Mouse (Mus musculus) kidney, adult 2 months (tissue): Measurements from ENCODE around the gene Imp4. TPM values are rescaled to one million over a fixed set of nuclear protein-coding genes. Genes with fewer than 3 reads are reported as not detected.

Experiments
- DNase-seq: peaks from one replicate; pipeline ENCODE4 v3.0.0; 2021
- H3K27ac ChIP-seq: fragments of 200-500 bp; 2 replicates; pipeline ENCODE4 v1.5.1; 2012; ENCODE audit warnings: low read depth, low read length, control low read depth, inconsistent platforms; ENCODE audit not compliant: insufficient read depth
- H3K27me3 ChIP-seq: fragments of 200-500 bp; replicated peaks from 2 replicates; pipeline ENCODE4 v1.6.1; 2012; ENCODE audit warnings: mild to moderate bottlenecking, moderate library complexity, low read length, inconsistent platforms; ENCODE audit not compliant: control insufficient read depth, insufficient read depth
- H3K36me3 ChIP-seq: fragments of 200-500 bp; 2 replicates; pipeline ENCODE4 v1.6.1; 2012; ENCODE audit warnings: mild to moderate bottlenecking, moderate library complexity, low read length, inconsistent platforms; ENCODE audit not compliant: control insufficient read depth, insufficient read depth
- H3K4me1 ChIP-seq: fragments of 200-500 bp; 2 replicates; pipeline ENCODE4 v1.6.1; 2011; ENCODE audit warnings: low read length; ENCODE audit not compliant: control insufficient read depth, insufficient read depth
- H3K4me3 ChIP-seq: fragments of 200-500 bp; 2 replicates; pipeline ENCODE4 v1.5.1; 2011; ENCODE audit warnings: mild to moderate bottlenecking, low read depth, low read length, control low read depth; ENCODE audit not compliant: insufficient read depth
- CTCF ChIP-seq: fragments of 200-500 bp; conservative IDR thresholded peaks from 2 replicates; pipeline ENCODE4 v1.5.1; 2011; ENCODE audit warnings: low read depth, mild to moderate bottlenecking, control low read depth, low read length, moderate library complexity, mixed read lengths; ENCODE audit not compliant: insufficient read depth, insufficient read length
- POLR2A ChIP-seq: fragments of 200-500 bp; IDR thresholded peaks from one replicate; pipeline ENCODE4 v1.6.1; 2011; ENCODE audit warnings: low read depth, low read length, control low read depth
- WGBS: fragments of 180-500 bp; shearing (Covaris S2); methylation state at CpG from one replicate; pipeline ENCODE4 v1.1.7; 2018; 5-methylcytosine and 5-hydroxymethylcytosine counted together
- polyA plus RNA-seq: library from polyadenylated mRNA; depleted of rRNA; stranded (reverse); fragments of >200 nt; gene quantifications from 2 replicates; pipeline ENCODE4 v1.2.3, GENCODE M21; 2012

Imp4 gene
- polyA plus RNA-seq, 1 experiment: 64.7 TPM

DNA sequence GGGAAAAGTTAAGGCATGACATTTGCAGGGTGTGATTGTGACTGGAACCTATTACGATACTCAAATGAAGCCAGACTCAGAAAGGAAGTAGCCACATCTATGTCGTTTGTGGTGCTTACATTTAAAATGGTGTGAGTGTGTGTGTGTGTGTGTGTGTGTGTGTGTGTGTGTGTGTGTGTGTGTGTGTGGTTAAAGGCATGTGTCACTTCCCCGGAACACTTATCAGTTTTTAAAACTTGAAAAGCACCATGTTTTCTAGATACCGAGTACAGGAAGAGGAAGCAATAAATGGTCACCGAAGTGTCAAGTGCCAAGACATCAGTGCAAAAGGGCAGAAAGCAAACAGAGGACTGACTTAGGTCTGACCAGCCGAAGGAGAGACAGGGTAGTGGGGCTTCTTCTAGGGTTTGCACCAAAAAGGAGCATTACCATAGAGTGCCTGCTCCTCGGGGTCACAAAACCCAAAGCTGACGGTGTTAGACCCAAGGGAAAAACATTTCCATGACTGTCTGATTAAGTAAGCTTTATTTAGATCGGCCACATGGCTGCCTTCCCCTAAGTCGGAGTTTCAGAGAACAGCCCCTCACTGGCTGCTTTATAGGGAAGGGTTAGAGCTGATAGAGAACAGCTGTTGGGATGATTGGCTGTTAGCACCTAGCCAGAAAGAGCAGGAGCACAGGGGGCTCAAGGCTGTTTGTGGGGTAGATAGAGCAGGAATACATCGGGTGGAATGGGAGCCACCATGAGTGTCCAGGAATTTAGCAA lies 39.4 kb downstream of the Imp4 start:
- no peaks in the 10 kb centered on the region for H3K27me3 ChIP-seq
- H3K4me3 ChIP-seq: no peak overlapping the region
- no peak for DNase-seq
- WGBS: 29% methylated on average over 11 of the region's 11 CpGs
- no peak overlapping the region for H3K27ac ChIP-seq
- no peaks in the 10 kb centered on the region for H3K4me1 ChIP-seq
- H3K36me3 ChIP-seq: no peaks in the 10 kb centered on the region
- TF ChIP-seq POLR2A (no peak), CTCF (no peak)

DNA sequence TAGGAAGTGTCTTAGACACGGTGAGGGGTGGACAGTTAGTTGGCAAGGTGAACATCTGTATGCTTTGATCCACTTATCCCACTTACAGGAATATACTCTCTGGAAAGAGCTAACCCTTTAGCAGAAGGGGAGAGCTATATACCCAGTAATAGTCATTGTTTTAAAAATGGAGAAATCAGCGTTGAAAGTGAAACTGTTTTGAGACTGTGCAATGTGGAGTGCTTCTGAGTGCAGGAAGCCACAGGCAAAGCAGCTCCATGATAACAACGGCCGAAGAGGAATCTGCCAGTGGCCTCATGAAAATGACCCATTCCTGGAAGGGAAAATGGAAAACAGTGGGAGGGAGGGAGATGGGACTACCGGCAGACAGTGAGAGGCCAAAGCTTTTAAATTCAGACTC lies 41.1 kb downstream of the Imp4 start:
- Histone ChIP-seq H3K4me1 (no peaks in the 10 kb centered on the region), H3K4me3 (no peak overlapping the region), H3K36me3 (no peaks in the 10 kb centered on the region), H3K27me3 (no peaks in the 10 kb centered on the region), H3K27ac (no peak overlapping the region)
- DNase-seq: no peak
- TF ChIP-seq POLR2A (no peak), CTCF (no peak)
- WGBS: 67% methylated on average over 5 of the region's 5 CpGs

DNA sequence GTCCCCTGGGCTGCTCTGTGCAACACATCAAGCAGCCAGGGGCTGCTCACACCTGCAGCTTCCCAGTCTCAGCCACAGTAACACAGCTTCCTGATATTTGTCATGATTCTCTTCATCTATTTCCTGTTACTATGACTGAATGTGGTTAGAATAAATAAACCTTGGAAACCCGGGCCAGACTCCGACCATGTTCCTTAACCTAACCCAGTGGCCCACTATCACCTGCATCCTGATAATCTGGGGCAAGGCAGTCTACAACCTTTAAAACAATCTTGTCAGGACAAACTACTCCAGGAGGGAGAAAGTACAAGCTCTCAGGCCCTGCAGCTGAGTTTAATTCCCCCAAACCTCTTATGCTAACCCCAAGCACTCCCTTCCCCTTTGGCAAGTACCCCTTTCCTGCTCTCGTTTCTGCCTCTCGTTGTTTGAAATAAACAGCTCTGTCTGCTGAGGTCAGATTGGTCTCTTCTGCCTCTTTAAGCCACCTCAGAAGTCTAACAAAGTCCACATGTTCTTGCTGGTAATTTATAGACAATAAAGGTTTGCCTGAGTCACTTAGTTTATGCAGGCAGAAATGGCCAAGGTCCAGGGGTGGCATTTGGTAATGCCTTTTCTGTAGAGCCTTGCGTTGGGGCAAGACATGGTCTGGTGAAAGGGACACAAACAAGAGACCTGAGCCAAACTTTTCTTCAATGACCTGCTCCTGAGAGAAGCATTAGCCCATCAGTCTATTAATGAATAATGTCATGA lies 42.4 kb downstream of the Imp4 start:
- no peak for DNase-seq
- Histone ChIP-seq H3K27me3 (no peaks in the 10 kb centered on the region), H3K27ac (no peak overlapping the region), H3K4me3 (no peak overlapping the region), H3K4me1 (no peaks in the 10 kb centered on the region), H3K36me3 (no peaks in the 10 kb centered on the region)
- TF ChIP-seq CTCF (no peak), POLR2A (no peak)
- 42% methylated on average over 5 of the region's 5 CpGs for WGBS

DNA sequence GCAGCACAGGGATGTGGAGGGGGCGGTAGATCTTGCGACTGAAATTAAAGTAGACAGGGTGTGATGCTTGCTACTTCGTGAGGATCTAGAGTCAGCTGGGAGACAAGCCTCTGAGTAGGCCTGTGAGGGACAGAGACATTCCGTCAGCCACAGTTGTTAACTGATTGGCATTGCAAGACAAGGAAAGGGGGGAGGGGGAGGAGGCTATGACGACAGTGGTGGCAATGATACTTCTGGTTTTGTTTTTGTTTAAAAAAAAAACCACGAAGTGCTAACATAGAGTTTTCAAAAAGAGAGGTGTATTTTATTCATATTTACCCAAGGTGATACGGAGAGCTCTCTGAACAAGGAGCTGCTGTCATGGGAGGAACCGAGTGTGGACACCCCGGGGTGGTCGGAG lies 44.8 kb downstream of the Imp4 start:
- Histone ChIP-seq H3K4me1 (no peaks in the 10 kb centered on the region), H3K27ac (no peak overlapping the region), H3K36me3 (no peaks in the 10 kb centered on the region), H3K27me3 (no peaks in the 10 kb centered on the region), H3K4me3 (no peak overlapping the region)
- DNase-seq: no peak
- no peak for TF ChIP-seq CTCF
- TF ChIP-seq POLR2A: no peak
- 79% methylated on average over 10 of the region's 10 CpGs for WGBS

DNA sequence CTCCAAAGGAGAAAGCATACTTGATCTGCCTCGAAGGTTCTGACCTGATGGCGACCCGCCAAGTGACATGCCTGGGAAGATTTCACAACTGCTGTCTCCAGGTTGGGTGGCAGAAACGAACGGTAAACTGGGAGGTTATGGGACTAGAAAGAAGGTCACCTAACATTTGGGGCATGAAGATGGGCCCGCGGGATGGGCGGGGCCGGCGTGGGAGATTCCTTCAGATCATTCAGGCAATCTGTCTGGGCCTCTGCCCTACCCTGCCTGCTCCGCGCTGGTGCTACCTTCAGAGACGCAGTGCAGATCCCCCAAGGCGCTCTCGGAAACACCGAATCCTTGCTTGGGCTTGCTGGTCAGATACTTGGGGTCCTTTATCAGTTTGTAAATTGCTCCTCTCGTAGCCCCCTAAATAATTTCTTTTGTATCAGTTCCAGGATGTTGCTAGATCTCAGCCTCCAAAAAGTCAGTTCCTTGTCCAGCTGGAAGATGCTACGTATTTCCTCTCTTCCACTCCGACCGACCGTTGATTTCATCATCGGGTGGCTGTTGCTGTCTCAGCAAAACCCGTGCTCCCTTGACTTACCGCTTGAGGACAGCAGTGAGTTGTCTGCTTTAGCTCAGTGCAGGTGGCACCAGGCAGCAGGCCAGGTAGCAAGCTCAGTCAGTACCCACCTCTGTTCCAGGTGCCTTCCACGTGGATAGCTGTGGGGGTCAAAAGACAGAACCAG lies 46.0 kb downstream of the Imp4 start:
- Histone ChIP-seq H3K4me3 (no peak overlapping the region), H3K27me3 (no peaks in the 10 kb centered on the region), H3K27ac (no peak overlapping the region), H3K4me1 (no peaks in the 10 kb centered on the region), H3K36me3 (no peaks in the 10 kb centered on the region)
- WGBS: 7% methylated on average over 25 of the region's 25 CpGs
- no peak for TF ChIP-seq POLR2A
- peak; percentile 77 for TF ChIP-seq CTCF
- DNase-seq: peak; percentile 50

DNA sequence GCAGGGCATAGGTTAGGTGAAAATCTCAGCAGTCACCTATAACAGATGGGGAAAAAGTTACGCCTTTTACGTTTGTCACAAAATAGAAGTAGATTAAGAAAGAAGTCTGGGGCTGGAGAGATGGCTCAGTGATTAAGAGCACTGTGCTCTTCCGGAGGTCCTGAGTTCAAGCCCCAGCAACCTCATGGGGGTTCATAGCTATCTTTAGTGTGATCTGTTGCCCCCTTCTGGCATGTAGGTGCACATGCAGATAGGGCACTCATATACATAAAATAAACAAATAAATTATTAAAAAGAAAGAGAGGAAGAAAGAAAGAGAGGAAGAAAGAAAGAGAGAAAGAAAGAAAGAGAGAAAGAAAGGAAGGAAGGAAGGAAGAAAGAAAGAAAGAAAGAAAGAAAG lies 47.7 kb downstream of the Imp4 start:
- 96% methylated on average over 3 of the region's 3 CpGs for WGBS
- H3K4me1 ChIP-seq: no peaks in the 10 kb centered on the region
- H3K36me3 ChIP-seq: no peaks in the 10 kb centered on the region
- no peak for DNase-seq
- no peak overlapping the region for H3K27ac ChIP-seq
- TF ChIP-seq CTCF: no peak
- TF ChIP-seq POLR2A: no peak
- no peaks in the 10 kb centered on the region for H3K27me3 ChIP-seq
- no peak overlapping the region for H3K4me3 ChIP-seq
